Mouse (Mus musculus): ENCODE measurements around the gene Tufm. TPM values are rescaled to one million over a fixed set of nuclear protein-coding genes. Genes with fewer than 3 reads are reported as not detected.

The Tufm gene
- polyA plus RNA-seq, 1 experiment, result 167 TPM

- peak overlapping the region; percentile 82 for H3K4me2 ChIP-seq (ENCODE audit: low read depth)
- H3K27me3 ChIP-seq (ENCODE audit: control insufficient read depth, insufficient read depth, insufficient read length), result no peaks in the 10 kb centered on the region
- H3K4me3 ChIP-seq, result peak overlapping the region; percentile 54
- H3ac ChIP-seq (ENCODE audit: control insufficient read depth, insufficient read length), result no peak overlapping the region
- no peak for TF ChIP-seq TCF3 (IDR thresholded peaks at IDR 0.05; ENCODE audit: insufficient read length, low read depth)
- no peak for TF ChIP-seq SRF (IDR thresholded peaks at IDR 0.05; ENCODE audit: control insufficient read depth, insufficient read length, low read depth)
- no peak for TF ChIP-seq MAX (IDR thresholded peaks at IDR 0.05; ENCODE audit: low read depth)
- no peak for TF ChIP-seq USF1 (IDR thresholded peaks at IDR 0.05; ENCODE audit: low read depth)
- no peak for TF ChIP-seq REST (IDR thresholded peaks at IDR 0.05; ENCODE audit: insufficient read depth, insufficient read length)
- peak; percentile 63 for TF ChIP-seq POLR2A (IDR thresholded peaks at IDR 0.05; ENCODE audit: insufficient read length, low read depth)
- TF ChIP-seq CEBPB (IDR thresholded peaks at IDR 0.05; ENCODE audit: insufficient read depth, poor library complexity, severe bottlenecking), result no peak
- no peak for TF ChIP-seq MYOD1 (IDR thresholded peaks at IDR 0.05; ENCODE audit: control insufficient read depth in 1 of 3, insufficient read length in 2 of 3, low read depth in 2 of 3)
- peak; percentile 66 for TF ChIP-seq POLR2AphosphoS2 (IDR thresholded peaks at IDR 0.05; ENCODE audit: insufficient read length, low read depth)
- TF ChIP-seq TCF12 (IDR thresholded peaks at IDR 0.05; ENCODE audit: insufficient read depth, poor library complexity, severe bottlenecking), result no peak
- TF ChIP-seq MYOG (IDR thresholded peaks at IDR 0.05; ENCODE audit: control insufficient read depth in 1 of 3, insufficient read depth in 1 of 3, insufficient read length in 2 of 3, low read depth in 2 of 3), result peak in 1 of 3 experiments; percentile 18
- TF ChIP-seq E2F4 (IDR thresholded peaks at IDR 0.05; ENCODE audit: insufficient read depth), result no peak
- peaks cover 6% of the 10 kb centered on the region for H3K36me3 ChIP-seq (ENCODE audit: control insufficient read depth, insufficient read depth)
- peaks cover 8% of the 10 kb centered on the region for H3K79me2 ChIP-seq (ENCODE audit: control insufficient read depth, insufficient read depth)
Measured at GRCm38 (mm10) chr7:126461626-126462025, 25.5 kb upstream of the Tufm start.

- H3K79me2 ChIP-seq (ENCODE audit: control insufficient read depth, insufficient read depth), result peaks cover 8% of the 10 kb centered on the region
- H3K4me3 ChIP-seq, result peak within 1 kb of the TSS; percentile 54
- H3K4me2 ChIP-seq (ENCODE audit: low read depth), result peak within 1 kb of the TSS; percentile 82
- H3K27me3 ChIP-seq (ENCODE audit: control insufficient read depth, insufficient read depth, insufficient read length), result no peaks in the 10 kb centered on the region
- no peak within 1 kb of the TSS for H3ac ChIP-seq (ENCODE audit: control insufficient read depth, insufficient read length)
- H3K36me3 ChIP-seq (ENCODE audit: control insufficient read depth, insufficient read depth), result peaks cover 4% of the 10 kb centered on the region
- TF ChIP-seq POLR2AphosphoS2 (IDR thresholded peaks at IDR 0.05; ENCODE audit: insufficient read length, low read depth) (peak; percentile 67), MYOD1 (IDR thresholded peaks at IDR 0.05; ENCODE audit: control insufficient read depth in 1 of 3, insufficient read length in 2 of 3, low read depth in 2 of 3) (peak in 2 of 3 experiments; percentile 65 to 78), POLR2A (IDR thresholded peaks at IDR 0.05; ENCODE audit: insufficient read length, low read depth) (no peak)
Measured at GRCm38 (mm10) chr7:126463004-126463403, 24.2 kb upstream of the Tufm start, which contains the start of gene Atp2a1. Atp2a1 (minus strand) TSS chr7:126463108.

GRCm38 (mm10) chr7:126463547-126463946, 23.6 kb upstream of the Tufm start:
- peaks cover 8% of the 10 kb centered on the region for H3K79me2 ChIP-seq (ENCODE audit: control insufficient read depth, insufficient read depth)
- no peaks in the 10 kb centered on the region for H3K27me3 ChIP-seq (ENCODE audit: control insufficient read depth, insufficient read depth, insufficient read length)
- TF ChIP-seq MYOD1 (IDR thresholded peaks at IDR 0.05; ENCODE audit: control insufficient read depth in 1 of 3, insufficient read length in 2 of 3, low read depth in 2 of 3), result no peak
- peak; percentile 53 for TF ChIP-seq POLR2A (IDR thresholded peaks at IDR 0.05; ENCODE audit: insufficient read length, low read depth)
- TF ChIP-seq SRF (IDR thresholded peaks at IDR 0.05; ENCODE audit: control insufficient read depth, insufficient read length, low read depth), result no peak
- peak; percentile 50 for TF ChIP-seq POLR2AphosphoS2 (IDR thresholded peaks at IDR 0.05; ENCODE audit: insufficient read length, low read depth)
- H3K36me3 ChIP-seq (ENCODE audit: control insufficient read depth, insufficient read depth), result peaks cover 4% of the 10 kb centered on the region
- no peak overlapping the region for H3ac ChIP-seq (ENCODE audit: control insufficient read depth, insufficient read length)
- peak overlapping the region; percentile 82 for H3K4me2 ChIP-seq (ENCODE audit: low read depth)
- peak overlapping the region; percentile 54 for H3K4me3 ChIP-seq

- peak overlapping the region; percentile 82 for H3K4me2 ChIP-seq (ENCODE audit: low read depth)
- no peaks in the 10 kb centered on the region for H3K27me3 ChIP-seq (ENCODE audit: control insufficient read depth, insufficient read depth, insufficient read length)
- H3K36me3 ChIP-seq (ENCODE audit: control insufficient read depth, insufficient read depth), result peaks cover 4% of the 10 kb centered on the region
- H3ac ChIP-seq (ENCODE audit: control insufficient read depth, insufficient read length), result no peak overlapping the region
- TF ChIP-seq TCF3 (IDR thresholded peaks at IDR 0.05; ENCODE audit: insufficient read length, low read depth) (peak; percentile 14), MYOD1 (IDR thresholded peaks at IDR 0.05; ENCODE audit: control insufficient read depth in 1 of 3, insufficient read length in 2 of 3, low read depth in 2 of 3) (peak; percentile 71 to 98 (median 92)), REST (IDR thresholded peaks at IDR 0.05; ENCODE audit: insufficient read depth, insufficient read length) (no peak), TCF12 (IDR thresholded peaks at IDR 0.05; ENCODE audit: insufficient read depth, poor library complexity, severe bottlenecking) (peak; percentile 58), MYOG (IDR thresholded peaks at IDR 0.05; ENCODE audit: control insufficient read depth in 1 of 3, insufficient read depth in 1 of 3, insufficient read length in 2 of 3, low read depth in 2 of 3) (peak; percentile 76 to 98 (median 91)), POLR2AphosphoS2 (IDR thresholded peaks at IDR 0.05; ENCODE audit: insufficient read length, low read depth) (peak; percentile 50), MAX (IDR thresholded peaks at IDR 0.05; ENCODE audit: low read depth) (no peak)
- peak overlapping the region; percentile 54 for H3K4me3 ChIP-seq
- H3K79me2 ChIP-seq (ENCODE audit: control insufficient read depth, insufficient read depth), result peaks cover 8% of the 10 kb centered on the region
Measured at GRCm38 (mm10) chr7:126464121-126464520, 23.0 kb upstream of the Tufm start.

- Histone ChIP-seq H3K36me3 (ENCODE audit: control insufficient read depth, insufficient read depth) (peaks cover 10% of the 10 kb centered on the region), H3K27me3 (ENCODE audit: control insufficient read depth, insufficient read depth, insufficient read length) (no peaks in the 10 kb centered on the region), H3K4me2 (ENCODE audit: low read depth) (peak overlapping the region; percentile 82), H3K4me3 (peak overlapping the region; percentile 54), H3K79me2 (ENCODE audit: control insufficient read depth, insufficient read depth) (peaks cover 8% of the 10 kb centered on the region), H3ac (ENCODE audit: control insufficient read depth, insufficient read length) (no peak overlapping the region)
- TF ChIP-seq REST (IDR thresholded peaks at IDR 0.05; ENCODE audit: insufficient read depth, insufficient read length) (no peak), MYOD1 (IDR thresholded peaks at IDR 0.05; ENCODE audit: control insufficient read depth in 1 of 3, insufficient read length in 2 of 3, low read depth in 2 of 3) (peak in 1 of 3 experiments; percentile 12), TCF12 (IDR thresholded peaks at IDR 0.05; ENCODE audit: insufficient read depth, poor library complexity, severe bottlenecking) (no peak), POLR2AphosphoS2 (IDR thresholded peaks at IDR 0.05; ENCODE audit: insufficient read length, low read depth) (no peak)
Measured at GRCm38 (mm10) chr7:126464836-126465235, 22.3 kb upstream of the Tufm start.

All from myocyte (in vitro differentiated cells).